Mouse (Mus musculus): Measurements from ENCODE around the gene Daam2.

The Daam2 gene

DNA sequence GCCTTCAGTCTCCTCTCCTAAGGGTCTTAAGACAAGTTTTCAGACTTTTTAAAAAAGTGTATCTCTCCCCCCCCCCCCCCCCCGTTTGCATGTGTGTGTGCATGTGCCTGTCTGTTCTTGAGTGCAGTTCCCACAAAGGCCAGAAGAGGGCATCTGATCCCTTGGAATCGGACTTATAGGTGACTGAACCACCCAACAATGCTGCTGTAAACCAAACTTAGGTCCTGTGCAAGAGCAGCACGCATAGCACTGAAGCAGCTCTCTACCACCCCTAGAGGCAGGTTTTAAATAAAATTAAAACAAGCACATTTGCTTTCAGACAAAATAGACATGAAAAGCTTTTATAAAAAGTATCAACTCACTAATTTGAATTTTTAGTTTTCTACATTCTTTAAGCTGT, 33.9 kb downstream of the Daam2 start:
- DNase-seq: peak; percentile 60 to 80

DNA sequence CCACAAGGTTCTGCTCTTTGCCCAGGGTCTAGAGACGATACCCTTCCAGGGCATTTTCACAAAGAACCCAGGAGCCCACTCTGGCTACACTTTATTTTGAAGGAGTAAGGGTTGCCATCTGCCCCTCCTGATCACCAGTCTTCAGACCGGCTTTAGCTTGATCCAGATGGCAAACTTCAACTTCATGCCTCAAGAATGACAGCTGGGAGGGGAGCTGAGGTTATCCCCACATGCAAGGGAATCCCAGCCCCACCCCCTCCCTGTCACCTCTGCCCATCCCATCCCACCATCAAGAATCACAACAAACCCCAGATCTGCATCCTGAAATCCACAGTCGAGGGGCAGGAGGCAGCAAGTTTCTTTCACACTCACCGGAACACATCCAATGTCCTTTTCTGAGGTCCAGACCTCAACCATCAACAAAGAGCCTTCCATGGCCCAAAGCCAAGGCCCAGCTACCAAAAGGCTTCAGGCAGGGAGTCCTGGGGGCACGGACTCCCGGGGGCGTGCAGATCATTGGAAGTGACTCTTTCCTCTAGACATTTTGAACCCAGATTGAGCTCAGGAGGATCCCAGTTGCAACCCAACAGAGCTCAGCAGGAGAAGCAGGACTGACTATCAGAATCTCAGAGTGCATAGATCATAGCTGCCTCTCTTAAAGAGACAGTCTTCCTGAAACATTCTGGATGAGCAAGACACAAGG, 35.5 kb downstream of the Daam2 start:
- DNase-seq: peak in 1 of 2 experiments; percentile 48

DNA sequence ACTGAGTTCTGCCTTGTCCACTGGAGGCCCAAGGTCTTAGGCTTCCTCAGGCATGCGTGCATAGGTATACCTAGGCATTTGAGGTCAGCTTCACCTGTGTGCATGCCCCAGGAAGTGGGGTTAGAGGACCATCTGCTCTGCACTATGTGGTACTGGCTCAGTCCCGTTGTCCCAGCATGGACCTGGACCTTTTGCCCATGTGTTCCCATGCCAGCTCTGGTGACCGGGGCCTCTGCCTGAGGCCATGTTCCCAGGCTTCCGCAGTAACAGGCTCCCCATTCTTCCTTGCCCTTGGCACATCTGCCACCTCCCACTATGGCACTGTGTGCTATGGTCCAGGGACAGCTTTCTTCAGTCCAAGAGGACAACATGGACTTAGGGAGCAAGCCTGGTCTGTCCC, 36.1 kb downstream of the Daam2 start:
- no peak for DNase-seq

DNA sequence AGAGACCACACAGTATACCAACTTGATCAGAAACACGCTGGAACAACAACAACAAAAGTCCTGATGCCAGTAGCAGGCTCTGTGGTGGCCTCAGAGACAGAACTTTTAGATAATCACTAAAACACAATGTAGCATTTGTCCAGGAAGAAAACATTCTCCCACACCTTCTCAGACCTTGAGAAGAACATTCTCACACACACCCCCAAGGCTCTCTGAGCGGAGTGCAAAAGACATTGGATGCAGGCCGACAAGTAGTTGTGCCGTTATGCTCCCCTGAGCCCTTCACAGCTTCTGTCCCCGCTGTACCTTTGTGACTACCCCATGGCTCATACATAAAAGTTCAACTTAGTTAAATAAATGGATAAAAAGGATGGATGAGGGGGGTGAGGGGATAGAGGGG, 37.6 kb downstream of the Daam2 start:
- no peak for DNase-seq

DNA sequence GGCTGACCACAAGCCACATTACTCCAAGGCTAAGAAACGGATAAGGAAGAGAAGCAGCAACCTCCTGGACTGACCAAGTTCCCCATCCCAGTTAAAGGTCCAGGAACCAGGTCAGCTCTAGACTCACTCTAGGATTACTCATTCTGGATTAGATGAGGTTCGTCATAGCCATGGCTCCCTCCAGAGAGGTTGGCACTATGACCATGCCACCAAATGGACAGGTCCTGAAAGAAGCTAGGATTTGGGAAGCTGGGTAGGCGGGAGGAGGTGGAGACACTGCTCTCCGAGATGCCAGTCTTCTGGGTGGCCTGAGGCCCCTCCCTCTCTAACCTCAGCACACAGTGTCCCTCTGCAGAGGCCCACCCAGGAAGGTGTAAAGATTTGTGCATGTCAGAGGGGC, 38.2 kb downstream of the Daam2 start:
- DNase-seq: no peak

DNA sequence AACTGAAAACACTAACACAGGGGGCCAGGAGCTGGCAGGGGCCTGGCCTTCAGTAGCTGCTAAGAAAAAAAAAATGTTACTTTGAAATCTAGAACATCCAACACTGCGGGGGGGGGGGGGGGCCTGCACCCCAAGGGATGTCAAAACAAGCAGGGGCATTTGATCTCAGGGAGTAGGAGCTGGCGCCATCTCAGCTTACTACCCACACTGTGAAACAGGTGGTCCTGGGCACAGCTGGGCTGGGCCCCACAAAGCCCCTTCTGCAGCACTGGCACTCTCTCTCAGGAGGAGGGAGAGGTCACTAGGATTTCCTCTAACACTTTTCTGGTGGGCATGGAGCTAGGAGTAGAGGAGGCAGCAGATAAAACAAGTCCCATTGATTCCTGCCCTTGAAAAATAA, 39.6 kb downstream of the Daam2 start:
- no peak for DNase-seq

DNA sequence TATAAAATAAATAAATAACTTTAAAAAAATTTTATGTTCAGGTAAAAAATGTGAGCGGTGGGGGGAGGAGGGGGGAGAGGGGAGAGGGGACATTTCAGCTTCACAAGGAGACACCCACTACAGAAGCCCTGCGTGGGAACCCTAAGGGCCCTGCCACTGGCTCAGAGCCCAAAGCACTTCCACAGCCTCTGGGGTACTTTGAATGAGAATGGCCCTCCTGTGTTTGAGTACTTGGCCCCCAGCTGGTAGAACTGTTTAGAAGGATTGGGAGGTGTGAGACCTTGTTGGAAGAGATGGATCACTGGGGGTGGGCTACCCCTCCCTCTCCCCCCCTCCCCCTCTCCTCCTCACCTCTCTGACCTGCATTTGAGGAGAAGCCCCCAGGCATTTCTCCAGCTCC, 41.7 kb downstream of the Daam2 start:
- DNase-seq: no peak

DNA sequence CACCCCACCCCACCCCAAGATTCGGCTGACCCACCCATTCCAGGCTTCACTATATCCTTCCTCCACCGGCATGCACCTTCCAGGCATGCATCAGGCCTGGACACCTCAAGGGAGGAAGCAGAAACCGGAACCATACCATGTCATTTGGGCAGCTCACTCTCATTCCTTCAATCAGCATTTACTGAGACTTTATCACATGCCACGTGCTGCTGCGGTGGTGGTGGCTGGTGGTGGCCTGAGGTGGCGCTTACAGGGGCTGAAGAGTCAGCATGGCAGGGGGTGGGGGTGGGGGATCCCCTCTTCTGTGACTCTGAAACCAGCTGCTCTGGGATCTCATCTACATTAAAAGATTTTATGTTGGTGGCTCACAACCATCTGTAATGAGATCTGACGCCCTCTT, 42.1 kb downstream of the Daam2 start:
- no peak for DNase-seq

DNA sequence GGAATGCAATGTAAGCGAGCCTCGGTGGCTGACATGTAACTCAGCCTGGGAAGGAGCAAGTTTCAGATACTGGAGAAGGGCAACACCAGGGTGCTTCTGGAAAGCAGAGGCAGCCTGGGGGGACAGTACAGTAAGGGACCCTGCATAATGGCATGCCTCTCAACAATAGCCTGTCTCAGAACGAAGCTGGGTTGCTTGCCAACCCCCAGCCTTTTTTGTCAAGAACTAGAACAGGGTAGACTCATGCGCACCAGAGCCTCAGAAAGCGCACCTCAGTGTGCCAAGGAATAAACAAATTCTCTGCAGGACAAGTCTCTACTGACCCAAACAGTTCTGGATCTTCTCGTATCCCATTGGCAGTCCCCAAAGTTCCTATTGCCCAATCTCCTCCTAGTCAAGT, 43.5 kb downstream of the Daam2 start:
- no peak for DNase-seq

DNA sequence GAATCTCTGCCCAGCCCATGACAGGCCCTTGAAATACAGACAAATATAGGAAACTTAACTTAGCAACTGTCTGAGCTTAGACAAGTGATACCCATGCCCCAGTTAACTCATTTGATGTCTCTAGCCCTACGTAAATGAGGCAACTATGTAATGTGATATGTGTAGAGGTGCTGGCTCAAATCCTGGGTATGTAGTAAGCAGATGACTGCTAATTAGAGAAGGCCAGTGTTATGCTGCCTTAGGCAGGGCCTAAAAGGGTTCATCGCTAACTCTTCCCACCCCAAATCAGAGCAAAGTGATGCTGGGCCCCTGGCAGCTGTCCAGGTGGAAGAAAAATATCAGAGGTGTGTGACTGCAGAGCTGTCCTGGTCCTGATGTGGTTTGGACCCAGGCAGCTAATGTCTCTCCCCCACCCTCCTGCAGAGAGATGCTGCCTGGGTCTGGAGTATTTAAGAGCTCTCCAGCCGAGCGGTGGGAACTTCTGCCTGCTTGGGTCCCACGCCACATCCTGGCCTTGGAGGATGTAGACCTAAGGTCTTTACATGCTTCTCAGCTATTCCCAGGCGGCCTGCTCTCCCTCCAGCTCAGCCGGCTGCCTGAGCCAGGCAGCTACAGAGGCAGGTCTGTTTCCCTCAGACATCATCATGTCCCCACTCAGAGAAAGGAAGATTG, 44.4 kb downstream of the Daam2 start:
- DNase-seq: no peak

DNA sequence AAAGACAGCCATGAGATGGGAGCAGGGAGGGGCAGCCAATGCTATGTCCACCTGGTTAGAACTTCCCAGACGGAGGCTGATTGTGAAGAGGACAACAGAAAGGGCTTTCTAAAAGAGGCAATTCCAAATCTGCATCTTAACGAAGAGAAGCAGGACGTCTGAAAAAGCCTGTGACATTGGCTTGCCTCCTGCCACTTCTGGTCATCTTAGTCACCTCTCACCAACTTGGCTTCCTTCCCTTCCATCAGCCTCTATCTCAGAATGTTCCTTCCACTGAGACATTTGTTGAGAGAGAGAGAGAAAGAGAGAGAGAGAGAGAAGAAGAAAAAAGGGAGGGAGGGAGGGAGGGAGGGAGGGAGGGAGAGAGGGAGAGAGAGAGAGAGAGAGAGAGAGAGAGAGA, 47.1 kb downstream of the Daam2 start:
- no peak for DNase-seq

DNA sequence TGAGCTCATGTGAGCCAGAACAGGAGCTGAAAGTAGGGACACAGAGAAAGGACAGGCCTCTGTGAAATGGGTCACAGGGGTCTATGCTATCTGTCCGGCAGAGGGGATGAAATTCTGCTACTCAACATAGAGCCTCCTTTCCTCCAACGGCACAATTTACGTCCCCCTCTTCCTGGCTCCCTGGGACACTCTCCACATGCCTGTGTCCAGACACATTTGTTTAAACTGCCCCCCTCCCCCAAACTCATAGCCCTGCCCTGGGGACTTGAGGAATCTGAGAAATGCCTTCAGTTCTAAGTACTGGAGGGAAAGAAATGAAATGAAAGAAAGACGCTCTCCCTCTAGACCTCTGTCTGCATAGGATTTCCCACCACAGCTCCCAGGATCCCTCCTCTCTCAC, 48.5 kb downstream of the Daam2 start:
- DNase-seq: peak in 1 of 2 experiments; percentile 33

DNA sequence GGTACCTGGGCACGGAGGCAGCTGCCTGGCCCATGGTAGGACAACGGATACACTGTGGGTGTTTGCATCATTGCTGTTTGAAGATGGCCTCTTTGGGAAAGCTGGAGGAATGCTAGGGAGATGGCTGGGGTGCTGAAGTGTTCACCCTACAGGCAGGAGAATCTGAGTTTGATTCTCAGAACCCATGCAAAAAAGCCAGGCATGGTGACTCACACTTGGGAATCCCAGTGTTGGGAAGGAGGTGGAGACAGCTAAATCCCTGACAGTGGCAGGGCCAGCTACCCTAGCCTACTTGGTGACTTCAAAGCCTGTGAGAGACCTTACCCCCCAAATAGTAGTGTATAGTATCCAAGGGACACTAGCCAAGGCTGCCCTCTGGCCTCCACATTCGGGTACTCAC, 49.0 kb downstream of the Daam2 start:
- peak in 1 of 2 experiments; percentile 10 for DNase-seq

DNA sequence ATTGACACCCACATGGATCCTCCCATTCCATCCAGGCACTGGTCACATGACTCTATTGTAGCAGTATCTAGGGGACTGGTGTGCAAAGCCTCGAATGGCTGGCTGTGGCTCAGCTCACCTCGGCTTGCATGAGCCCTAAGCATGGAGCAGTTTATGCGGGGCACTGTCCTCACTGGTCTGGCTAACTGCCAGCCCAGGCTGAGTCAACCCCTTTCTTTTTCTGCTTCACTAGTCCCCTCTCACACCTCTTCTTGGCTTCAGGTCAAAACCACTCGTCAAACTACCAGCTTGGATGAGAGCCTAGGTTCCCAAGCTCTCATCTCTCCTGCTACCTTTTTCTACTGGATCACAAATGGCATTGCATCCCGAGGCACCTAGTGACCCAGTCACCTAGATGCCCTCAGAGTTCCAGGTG, 51.5 kb downstream of the Daam2 start:
- DNase-seq: peak; percentile 44 to 63

DNA sequence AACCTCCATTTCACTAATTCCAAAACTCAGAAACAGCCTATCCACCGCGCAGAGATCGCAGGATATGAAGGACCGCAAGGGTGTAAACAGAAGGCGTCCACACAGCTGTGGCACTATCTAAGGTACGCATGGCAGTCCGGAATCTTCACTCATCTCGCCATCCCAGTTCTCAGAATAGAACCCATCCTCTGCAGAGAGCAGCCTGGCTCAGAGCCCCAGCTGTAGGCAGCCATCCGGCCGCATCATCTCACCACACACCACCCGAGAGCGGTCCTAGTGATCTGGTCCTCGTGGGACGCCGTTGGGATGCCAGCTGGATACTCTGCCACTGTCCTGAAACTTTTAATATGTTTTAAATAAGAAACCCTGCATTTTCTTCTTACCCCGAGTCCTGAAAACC, 54.7 kb downstream of the Daam2 start:
- no peak for DNase-seq

DNA sequence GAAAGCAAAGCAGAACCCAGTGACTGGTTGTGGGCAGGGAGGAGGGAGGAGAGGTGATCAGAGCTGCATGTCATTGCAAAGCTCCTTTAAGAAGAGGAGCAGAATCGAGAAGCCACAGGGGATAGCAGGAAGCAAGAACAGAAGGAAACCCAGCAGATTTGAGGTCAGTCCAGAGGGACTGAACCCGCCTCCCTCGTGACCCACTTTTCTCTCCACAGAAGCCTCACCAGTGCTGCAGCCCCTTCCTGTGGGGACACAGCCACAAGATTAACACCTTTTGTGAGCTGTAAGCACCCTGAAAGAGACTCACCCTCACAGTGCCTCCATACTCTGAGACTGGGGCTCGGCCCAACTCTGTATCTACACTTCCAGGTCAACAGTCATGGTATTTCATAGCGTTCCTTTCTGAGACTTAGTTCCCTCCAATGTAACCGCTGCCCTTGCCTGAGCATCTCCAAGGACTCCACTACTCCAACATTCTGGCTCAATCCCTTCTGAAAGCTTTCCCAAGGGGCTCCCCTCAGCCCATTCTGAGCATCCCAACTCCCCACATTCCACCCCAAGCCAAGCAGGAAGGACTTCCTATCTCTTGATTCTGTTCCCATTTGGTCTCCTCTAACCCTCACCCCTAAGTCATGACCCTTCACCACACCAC, 60.8 kb downstream of the Daam2 start:
- no peak for DNase-seq

DNA sequence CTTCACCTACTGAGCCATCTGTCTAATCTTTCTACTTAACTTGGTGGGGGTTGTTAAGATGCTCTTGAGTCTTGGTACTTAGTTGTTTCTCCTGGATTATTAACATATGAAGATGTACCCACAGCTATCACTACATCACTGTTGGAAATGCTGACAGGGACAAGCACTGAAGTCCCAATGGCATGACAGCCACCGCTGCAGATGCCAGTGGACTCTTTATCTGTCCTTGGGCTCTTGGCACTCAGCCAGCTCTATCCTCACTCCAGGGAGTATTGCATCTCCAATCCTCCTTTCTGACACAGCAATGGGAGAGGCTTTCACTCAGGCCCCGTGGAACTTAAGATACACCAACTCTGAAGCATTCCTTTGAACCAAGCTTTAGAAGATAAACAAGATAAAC, 63.9 kb downstream of the Daam2 start:
- peak in 1 of 2 experiments; percentile 43 for DNase-seq

DNA sequence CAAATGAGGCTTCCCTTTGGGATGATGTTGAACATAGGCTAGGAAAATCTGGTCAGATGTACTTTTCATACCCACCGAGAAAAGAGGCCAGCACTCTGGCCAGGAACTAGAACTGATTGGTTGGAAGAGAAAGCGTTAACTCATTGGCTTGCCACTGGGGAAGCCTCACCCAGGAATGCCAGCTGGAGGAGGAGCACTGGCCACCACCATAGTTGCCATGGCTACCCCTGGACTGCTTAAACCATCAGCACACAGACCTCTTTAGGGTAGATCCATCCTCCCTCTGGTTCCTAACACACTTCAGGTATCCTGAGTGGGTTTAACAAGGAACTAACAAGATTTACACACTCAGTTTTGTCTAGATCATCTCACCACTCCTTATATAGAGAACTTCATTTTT, 64.5 kb downstream of the Daam2 start:
- no peak for DNase-seq

DNA sequence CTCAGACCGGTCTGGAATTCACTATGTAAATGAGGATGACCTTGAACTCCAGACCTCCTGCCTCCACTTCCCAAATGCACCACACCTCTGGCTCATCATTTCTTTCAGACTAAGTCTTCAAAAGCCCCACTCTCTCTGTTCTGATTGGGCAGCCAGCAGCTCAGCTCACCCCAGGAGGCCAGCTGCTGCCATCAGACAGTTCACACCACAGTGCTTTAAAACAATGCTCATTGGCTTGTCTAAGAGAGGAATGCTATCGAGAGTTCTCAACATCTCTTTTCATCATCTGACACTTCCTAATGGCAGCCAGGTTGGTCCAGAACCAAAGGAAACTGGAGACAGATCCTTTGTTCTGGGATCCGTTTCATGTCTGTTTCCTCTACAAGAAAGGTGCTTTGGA, 66.0 kb downstream of the Daam2 start:
- DNase-seq: no peak

DNA sequence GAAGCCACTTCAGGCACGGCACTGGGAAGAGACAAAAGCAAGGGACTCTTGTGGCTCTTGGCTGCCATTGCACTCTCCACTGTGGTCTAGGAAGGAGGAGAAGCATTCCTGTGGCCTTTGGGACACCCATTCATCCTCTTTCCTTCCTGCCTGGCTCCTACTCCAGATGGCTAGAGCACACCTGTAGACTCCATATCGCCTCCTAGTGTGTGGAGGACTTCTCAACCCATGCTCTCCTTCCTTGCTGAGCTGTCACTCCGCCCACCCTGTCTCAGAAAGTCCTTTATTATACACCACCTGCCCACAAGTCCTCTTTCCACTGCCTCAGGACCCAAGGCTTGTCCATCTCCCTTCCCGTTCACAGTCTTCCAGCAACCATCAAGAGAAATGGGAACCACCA, 70.9 kb downstream of the Daam2 start:
- no peak for DNase-seq

DNA sequence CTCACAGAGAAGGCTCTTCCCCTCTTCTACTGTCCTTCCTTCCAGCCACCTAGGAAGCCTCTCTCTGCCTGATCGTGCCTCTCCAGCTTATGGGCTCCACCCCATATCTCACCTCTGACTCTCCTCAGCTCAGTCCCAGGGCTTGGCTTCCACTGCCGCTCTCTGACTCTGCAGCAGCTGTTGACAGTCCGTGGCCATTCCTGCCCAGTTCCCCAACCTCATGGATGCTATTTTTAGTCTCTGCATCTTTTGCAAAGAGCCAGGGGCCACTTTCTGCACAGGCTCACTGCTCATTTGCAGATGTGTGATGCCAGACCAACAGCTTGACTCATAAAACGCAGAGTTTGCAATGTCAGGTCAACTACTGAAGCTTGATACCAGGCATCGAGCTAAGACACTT, 75.0 kb downstream of the Daam2 start:
- no peak for DNase-seq

DNA sequence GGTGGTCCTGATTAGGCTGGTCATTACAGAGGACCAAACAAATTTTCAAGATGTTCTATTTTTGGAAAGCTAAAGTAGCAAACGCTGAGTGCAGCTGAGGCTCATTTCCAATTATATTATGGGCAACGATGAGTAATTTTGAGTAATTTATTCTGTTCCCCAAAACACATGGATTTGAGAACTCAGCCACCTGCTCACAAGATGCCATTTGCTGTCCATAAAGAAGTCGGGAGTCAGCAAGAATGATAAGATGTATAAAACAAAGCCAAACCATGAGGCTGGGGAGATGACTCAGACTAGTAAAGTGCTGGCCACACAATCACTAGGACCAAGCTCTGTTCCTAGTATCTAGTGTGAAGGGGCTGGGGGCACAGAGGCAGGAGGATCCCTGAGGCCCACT, 79.7 kb downstream of the Daam2 start:
- no peak for DNase-seq

DNA sequence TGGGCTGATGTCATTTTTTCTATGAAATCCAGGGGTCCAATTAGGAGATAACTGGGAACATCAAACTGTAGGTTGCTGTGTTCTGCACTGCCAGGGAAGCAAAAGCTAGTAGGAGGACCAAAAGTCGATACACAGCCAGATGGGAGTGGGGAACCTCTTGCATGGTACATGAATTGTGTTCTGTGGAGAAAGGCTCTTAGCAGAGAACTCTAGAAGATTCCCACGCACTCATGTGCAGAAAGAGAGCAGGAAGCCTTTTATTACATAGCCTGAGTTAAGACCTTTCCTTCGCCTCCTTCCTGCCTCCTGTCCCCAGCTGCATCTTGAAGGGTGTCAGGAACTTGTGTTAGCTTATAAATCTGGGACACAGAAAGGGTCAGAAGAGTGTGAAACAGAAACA, 82.3 kb downstream of the Daam2 start:
- no peak for DNase-seq

DNA sequence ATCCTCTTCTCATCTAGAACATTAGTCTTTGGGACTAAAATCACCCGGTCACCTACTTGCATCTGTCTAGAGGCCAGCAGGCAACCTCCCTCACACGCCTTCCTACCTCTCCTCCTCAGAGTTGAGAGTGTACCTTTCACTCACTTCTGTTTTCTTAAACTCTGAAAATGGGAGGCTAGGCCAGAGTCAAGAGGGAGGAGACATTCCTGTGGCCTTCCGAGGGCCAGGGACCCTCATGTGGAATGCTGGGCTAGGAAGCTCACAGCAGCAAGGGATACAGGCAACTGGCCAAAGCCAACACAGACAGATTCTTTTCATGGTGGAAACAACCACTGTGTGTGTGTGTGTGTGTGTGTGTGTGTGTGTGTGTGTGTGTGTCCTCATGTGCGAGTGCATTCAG, 86.8 kb downstream of the Daam2 start:
- DNase-seq: peak; percentile 70 to 77
